Mouse (Mus musculus) lung, postnatal 0 days (tissue): Measurements from ENCODE around the gene Hspa1l.

Source experiments
- CTCF ChIP-seq: IDR thresholded peaks from 2 replicates; pipeline ENCODE4 v1.5.1; 2016; ENCODE audit warnings: antibody characterized with exemption, mild to moderate bottlenecking
- EP300 ChIP-seq: IDR thresholded peaks from 2 replicates; pipeline ENCODE4 v1.6.1; 2016; ENCODE audit warnings: antibody characterized with exemption, mild to moderate bottlenecking, control low read depth

GRCm38 (mm10) chr17:35016376-35016775 is 43.9 kb downstream of the Hspa1l start, which contains the start of gene Vwa7:
- no peak for TF ChIP-seq EP300
- TF ChIP-seq CTCF: no peak
